Mouse (Mus musculus) kidney, adult 2 months (tissue): ENCODE measurements around the gene Zdhhc17. TPM values are rescaled to one million over a fixed set of nuclear protein-coding genes. Genes with fewer than 3 reads are reported as not detected.
A peak's percentile ranks its signal among the peaks of the same experiment; 100 is the strongest.

Source experiments
- DNase-seq: peaks from one replicate; pipeline ENCODE4 v3.0.0; 2021
- H3K27ac ChIP-seq: fragments of 200-500 bp; 2 replicates; pipeline ENCODE4 v1.5.1; 2012; ENCODE audit warnings: low read depth, low read length, control low read depth, inconsistent platforms; ENCODE audit not compliant: insufficient read depth
- H3K27me3 ChIP-seq: fragments of 200-500 bp; replicated peaks from 2 replicates; pipeline ENCODE4 v1.6.1; 2012; ENCODE audit warnings: mild to moderate bottlenecking, moderate library complexity, low read length, inconsistent platforms; ENCODE audit not compliant: control insufficient read depth, insufficient read depth
- H3K36me3 ChIP-seq: fragments of 200-500 bp; 2 replicates; pipeline ENCODE4 v1.6.1; 2012; ENCODE audit warnings: mild to moderate bottlenecking, moderate library complexity, low read length, inconsistent platforms; ENCODE audit not compliant: control insufficient read depth, insufficient read depth
- H3K4me1 ChIP-seq: fragments of 200-500 bp; 2 replicates; pipeline ENCODE4 v1.6.1; 2011; ENCODE audit warnings: low read length; ENCODE audit not compliant: control insufficient read depth, insufficient read depth
- H3K4me3 ChIP-seq: fragments of 200-500 bp; 2 replicates; pipeline ENCODE4 v1.5.1; 2011; ENCODE audit warnings: mild to moderate bottlenecking, low read depth, low read length, control low read depth; ENCODE audit not compliant: insufficient read depth
- CTCF ChIP-seq: fragments of 200-500 bp; conservative IDR thresholded peaks from 2 replicates; pipeline ENCODE4 v1.5.1; 2011; ENCODE audit warnings: low read depth, mild to moderate bottlenecking, control low read depth, low read length, moderate library complexity, mixed read lengths; ENCODE audit not compliant: insufficient read depth, insufficient read length
- POLR2A ChIP-seq: fragments of 200-500 bp; IDR thresholded peaks from one replicate; pipeline ENCODE4 v1.6.1; 2011; ENCODE audit warnings: low read depth, low read length, control low read depth
- WGBS: fragments of 180-500 bp; shearing (Covaris S2); methylation state at CpG from one replicate; pipeline ENCODE4 v1.1.7; 2018; 5-methylcytosine and 5-hydroxymethylcytosine counted together
- polyA plus RNA-seq: library from polyadenylated mRNA; depleted of rRNA; stranded (reverse); fragments of >200 nt; gene quantifications from 2 replicates; pipeline ENCODE4 v1.2.3, GENCODE M21; 2012

Zdhhc17 gene
- polyA plus RNA-seq, 1 experiment = 16.5 TPM

GRCm38 (mm10) chr10:111036851-111037250 lies 26.9 kb upstream of the Zdhhc17 start:
- 77% methylated on average over 1 of the region's 1 CpGs for WGBS
- Histone ChIP-seq H3K4me1 (no peaks in the 10 kb centered on the region), H3K27ac (no peak overlapping the region), H3K36me3 (no peaks in the 10 kb centered on the region), H3K4me3 (no peak overlapping the region), H3K27me3 (no peaks in the 10 kb centered on the region)
- TF ChIP-seq CTCF (no peak), POLR2A (no peak)
- no peak for DNase-seq

DNA sequence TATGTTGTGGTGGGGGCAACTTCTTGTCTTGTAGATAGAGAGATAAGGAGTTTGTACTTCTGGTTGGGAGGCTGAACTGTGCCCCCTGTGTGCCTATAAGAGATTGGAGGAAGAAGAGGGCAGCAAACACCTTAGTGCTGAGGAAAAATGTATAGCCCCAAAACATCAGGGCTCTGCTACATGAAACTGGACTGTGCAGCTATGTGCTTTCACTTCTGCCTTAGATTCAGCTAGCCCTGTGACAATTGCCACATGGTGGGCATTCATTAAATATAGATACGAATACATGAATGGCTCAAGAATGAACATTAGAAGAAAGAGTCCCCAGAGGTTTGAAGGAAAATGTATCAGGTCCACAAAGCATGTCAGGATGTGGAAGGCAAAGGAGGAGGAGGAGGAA lies 25.2 kb upstream of the Zdhhc17 start:
- no peaks in the 10 kb centered on the region for H3K27me3 ChIP-seq
- no peak overlapping the region for H3K27ac ChIP-seq
- no peak for DNase-seq
- H3K36me3 ChIP-seq = no peaks in the 10 kb centered on the region
- no peaks in the 10 kb centered on the region for H3K4me1 ChIP-seq
- H3K4me3 ChIP-seq = no peak overlapping the region
- 80% methylated on average over 1 of the region's 1 CpGs for WGBS
- TF ChIP-seq POLR2A (no peak), CTCF (no peak)

DNA sequence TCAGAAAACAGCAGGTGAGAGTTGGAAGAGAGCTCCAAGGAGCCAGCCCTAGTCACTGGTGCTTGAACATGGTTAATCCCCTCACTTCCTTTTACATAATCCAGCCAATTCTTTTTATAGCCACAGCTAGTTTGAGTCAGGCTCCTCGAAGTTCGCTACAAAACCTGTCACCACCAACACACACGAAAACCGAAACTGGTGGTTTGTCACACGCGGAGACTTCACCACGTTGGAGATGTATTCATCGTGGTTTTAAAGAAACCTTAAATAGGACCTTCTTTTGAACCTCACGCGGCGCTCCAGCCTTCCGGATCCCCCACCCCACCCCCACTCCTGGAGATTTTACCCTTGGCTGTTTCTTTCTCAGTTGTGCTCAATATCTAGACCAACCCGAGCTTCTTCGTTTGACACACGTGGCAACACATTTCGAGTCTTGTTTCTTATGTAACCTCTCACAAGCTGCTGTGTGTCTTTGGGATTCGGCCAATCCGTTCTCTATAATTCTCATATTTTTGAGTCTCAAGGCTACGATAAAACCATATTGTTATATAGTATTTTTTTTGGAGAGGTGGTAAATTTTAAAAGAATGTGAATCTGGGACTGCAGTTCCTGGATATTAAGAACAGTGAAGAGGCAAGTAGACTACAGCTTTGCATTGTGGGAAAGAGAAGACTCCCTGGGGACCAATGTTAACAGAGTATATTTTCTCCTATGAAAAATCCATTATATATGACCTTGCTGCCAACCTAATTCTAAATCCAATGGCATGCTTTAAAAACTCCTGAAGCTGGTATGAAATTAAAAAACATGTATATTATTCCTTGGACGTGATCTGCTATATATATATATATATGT lies 21.8 kb upstream of the Zdhhc17 start:
- peak; percentile 33 for DNase-seq
- 35% methylated on average over 20 of the region's 20 CpGs for WGBS
- no peaks in the 10 kb centered on the region for H3K4me1 ChIP-seq

DNA sequence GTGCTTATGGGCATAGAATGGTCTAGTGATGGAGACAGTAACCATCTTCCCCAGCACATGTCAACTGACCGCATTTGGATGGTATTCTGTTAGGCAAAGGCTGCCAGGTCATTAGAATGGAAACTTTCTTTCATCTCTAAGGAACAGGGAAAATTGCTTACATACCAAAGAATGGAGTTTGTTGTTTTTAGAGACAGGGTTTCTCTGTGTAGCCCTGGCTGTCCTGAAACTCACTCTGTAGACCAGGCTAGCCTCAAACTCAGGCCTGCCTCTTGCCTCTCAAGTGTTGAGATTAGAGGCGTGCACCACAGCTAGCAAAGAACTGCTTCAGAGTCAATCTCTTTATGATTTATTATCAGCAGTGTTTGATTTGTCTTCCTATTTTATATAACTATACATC lies 20.9 kb upstream of the Zdhhc17 start:
- Histone ChIP-seq H3K27ac (no peak overlapping the region), H3K27me3 (no peaks in the 10 kb centered on the region), H3K4me1 (no peaks in the 10 kb centered on the region), H3K36me3 (no peaks in the 10 kb centered on the region), H3K4me3 (no peak overlapping the region)
- no peak for DNase-seq
- TF ChIP-seq POLR2A (no peak), CTCF (no peak)
- WGBS = 88% methylated on average over 2 of the region's 2 CpGs

More for the DNA sequence above, 21.8 kb upstream of the Zdhhc17 start:
- Histone ChIP-seq H3K27ac (no peak overlapping the region; the same call in 1 of the 2 replicates), H3K36me3 (no peaks in the 10 kb centered on the region), H3K27me3 (no peaks in the 10 kb centered on the region), H3K4me3 (peak overlapping the region; percentile 27)
- TF ChIP-seq CTCF (no peak), POLR2A (no peak)

GRCm38 (mm10) chr10:111026106-111026505 lies 16.2 kb upstream of the Zdhhc17 start:
- Histone ChIP-seq H3K27me3 (no peaks in the 10 kb centered on the region), H3K4me1 (no peaks in the 10 kb centered on the region), H3K4me3 (no peak overlapping the region), H3K36me3 (no peaks in the 10 kb centered on the region), H3K27ac (no peak overlapping the region)
- DNase-seq = no peak
- no peak for TF ChIP-seq CTCF
- 90% methylated on average over 6 of the region's 6 CpGs for WGBS

GRCm38 (mm10) chr10:111024746-111025145 lies 14.8 kb upstream of the Zdhhc17 start:
- no peaks in the 10 kb centered on the region for H3K4me1 ChIP-seq
- no peak overlapping the region for H3K27ac ChIP-seq
- H3K4me3 ChIP-seq = no peak overlapping the region
- WGBS = 78% methylated on average over 4 of the region's 4 CpGs
- no peaks in the 10 kb centered on the region for H3K27me3 ChIP-seq
- H3K36me3 ChIP-seq = no peaks in the 10 kb centered on the region
- TF ChIP-seq CTCF (no peak), POLR2A (no peak)
- no peak for DNase-seq

DNA sequence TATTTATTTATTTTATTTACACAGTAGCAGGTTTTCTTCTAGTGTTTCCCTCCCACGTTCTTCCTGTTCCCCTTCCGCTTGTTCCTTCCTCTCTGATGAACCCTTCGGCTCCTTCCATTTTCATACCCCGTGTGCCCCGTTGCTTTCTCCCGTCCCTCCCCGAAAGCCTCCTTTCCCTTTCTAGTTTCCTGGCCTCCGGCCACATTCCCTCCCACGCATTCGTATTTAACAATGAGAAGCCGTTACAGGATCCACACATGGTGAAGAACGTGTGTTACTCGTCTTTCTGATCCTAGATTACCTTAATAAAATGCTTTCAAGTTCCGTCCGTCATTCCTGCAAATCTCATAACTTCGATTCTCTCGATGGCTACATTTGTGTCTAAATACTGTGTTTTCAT lies 4.5 kb upstream of the Zdhhc17 start:
- WGBS = 46% methylated on average over 17 of the region's 17 CpGs
- peak; percentile 30 for DNase-seq

More for the DNA sequence above, 4.5 kb upstream of the Zdhhc17 start:
- no peaks in the 10 kb centered on the region for H3K27me3 ChIP-seq
- no peak overlapping the region for H3K27ac ChIP-seq
- no peaks in the 10 kb centered on the region for H3K36me3 ChIP-seq
- no peak for TF ChIP-seq CTCF
- TF ChIP-seq POLR2A = no peak
- H3K4me1 ChIP-seq = no peaks in the 10 kb centered on the region
- H3K4me3 ChIP-seq = no peak overlapping the region
